Mouse (Mus musculus) limb, embryonic 14.5 days (tissue): ENCODE results near the gene Prodh2. TPM values are rescaled to one million over a fixed set of nuclear protein-coding genes. Genes with fewer than 3 reads are reported as not detected.
A peak's percentile ranks its signal among the peaks of the same experiment; 100 is the strongest.

Experiments used
- ATAC-seq: fragments of 200-750 bp; cut with Nextera tagmentation; 2 replicates; pipeline ENCODE4 v1.8.0; 2017; ENCODE audit warnings: low read depth, moderate number of reproducible peaks, moderate TSS enrichment; ENCODE audit not compliant: low FRiP score
- DNase-seq: peaks from one replicate; pipeline ENCODE4 v3.0.0-alpha.2; 2015; ENCODE audit warnings: low spot score
- H3K27ac ChIP-seq: fragments of 300-500 bp; sonication (generic); replicated peaks from 2 replicates; pipeline ENCODE4 v1.5.1; 2014; ENCODE audit warnings: low read depth, mild to moderate bottlenecking, low read length, moderate library complexity, mixed read lengths
- H3K27me3 ChIP-seq: fragments of 300-500 bp; sonication (generic); 2 replicates; pipeline ENCODE4 v1.6.1; 2014; ENCODE audit warnings: low read length, mixed read lengths; ENCODE audit not compliant: control insufficient read depth, insufficient read depth
- H3K36me3 ChIP-seq: fragments of 300-500 bp; sonication (generic); 2 replicates; pipeline ENCODE4 v1.6.1; 2014; ENCODE audit warnings: mild to moderate bottlenecking, low read length, moderate library complexity, mixed read lengths; ENCODE audit not compliant: control insufficient read depth, insufficient read depth
- H3K4me1 ChIP-seq: fragments of 300-500 bp; sonication (generic); 2 replicates; pipeline ENCODE4 v1.6.1; 2014; ENCODE audit warnings: antibody characterized with exemption, low read length, mixed read lengths; ENCODE audit not compliant: control insufficient read depth, insufficient read depth
- H3K4me2 ChIP-seq: fragments of 300-500 bp; sonication (generic); replicated peaks from 2 replicates; pipeline ENCODE4 v1.6.1; 2014; ENCODE audit warnings: low read depth, mild to moderate bottlenecking, low read length, moderate library complexity; ENCODE audit not compliant: severe bottlenecking
- H3K4me3 ChIP-seq: fragments of 300-500 bp; sonication (generic); replicated peaks from 2 replicates; pipeline ENCODE4 v1.5.1; 2014; ENCODE audit warnings: low read length
- H3K9ac ChIP-seq: fragments of 300-500 bp; sonication (generic); 2 replicates; pipeline ENCODE4 v1.6.1; 2014; ENCODE audit warnings: mild to moderate bottlenecking, low read depth, low read length, moderate library complexity; ENCODE audit not compliant: severe bottlenecking
- H3K9me3 ChIP-seq: fragments of 300-500 bp; sonication (generic); 2 replicates; pipeline ENCODE4 v1.6.1; 2016; ENCODE audit warnings: low read length; ENCODE audit not compliant: control insufficient read depth
- POLR2A ChIP-seq: fragments of 200-500 bp; IDR thresholded peaks from 2 replicates; pipeline ENCODE4 v1.8.0; 2012; ENCODE audit warnings: inconsistent platforms, mild to moderate bottlenecking, moderate library complexity, borderline replicate concordance; ENCODE audit not compliant: insufficient read depth, insufficient read length; ENCODE audit errors: extremely low read depth
- whole genome bisulfite sequencing: fragments of 180-500 bp; shearing (Covaris S2); extraction: QIAGEN DNeasy Blood & Tissue Kit; methylation state at CpG from one replicate; pipeline ENCODE4 v1.1.7; 2014; 5-methylcytosine and 5-hydroxymethylcytosine counted together
- polyA plus RNA-seq, 2 experiments: library from polyadenylated mRNA; depleted of rRNA in 1 of 2; stranded (reverse) in 1 of 2; unstranded in 1 of 2; fragments of >200 nt; fragmentation: Nextera tagmentation in 1 of 2; extraction: Ambion mirVana in 1 of 2; gene quantifications; 2 replicates each; pipeline versions ENCODE4 v1.2.1 to v1.2.3; 2012 to 2014

Prodh2 gene
- polyA plus RNA-seq, 2 experiments: 0.11 TPM; not detected in 1

DNA sequence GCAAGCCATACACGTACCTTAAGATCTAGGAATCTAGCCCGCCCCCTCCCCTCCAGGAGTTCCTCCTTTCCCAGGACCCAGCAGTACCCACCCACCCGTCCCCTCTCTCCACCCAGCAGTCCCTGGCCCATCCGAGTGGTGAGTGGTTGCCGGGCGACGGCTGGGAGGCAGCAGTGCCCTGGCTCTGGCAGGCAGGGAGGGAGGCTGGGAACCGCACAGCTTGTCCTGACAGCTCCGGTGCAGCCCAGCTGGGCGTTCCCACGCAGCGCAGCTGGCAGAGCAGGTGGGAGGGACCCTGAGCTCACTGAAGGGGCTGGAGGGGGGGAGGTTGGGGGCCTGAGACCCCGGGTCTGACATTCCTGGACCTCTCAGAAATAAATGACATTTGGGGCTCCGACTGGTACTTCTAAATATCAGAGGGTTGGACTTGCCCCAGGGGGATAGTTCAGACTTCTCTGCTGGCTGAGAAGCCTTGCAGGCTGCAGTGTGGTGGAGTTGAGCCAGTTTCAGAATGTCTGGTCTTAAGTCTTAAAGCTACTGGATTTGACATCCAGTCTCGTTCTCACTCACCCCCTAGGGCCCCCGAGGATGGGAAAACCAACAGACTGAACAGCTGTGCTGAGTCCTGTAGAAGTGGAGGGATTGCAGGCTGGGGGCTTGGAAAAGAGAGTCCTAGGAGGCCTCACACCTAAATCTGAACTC is 35.6 kb upstream of the Prodh2 start, which contains the start of the genes Kirrel2 and Nphs1:
Kirrel2 (minus strand) TSS at position 62 of the 702 bp plus-strand sequence.
Nphs1 (plus strand) TSS at position 687 of the 702 bp plus-strand sequence.
- H3K4me3 ChIP-seq: peak within 1 kb of the TSS; percentile 1; the same call in 1 of the 2 replicates
- no peak within 1 kb of the TSS for H3K9ac ChIP-seq
- H3K27me3 ChIP-seq: peaks cover 96% of the 10 kb centered on the region
- peak within 1 kb of the TSS; percentile 21 for H3K4me2 ChIP-seq
- H3K9me3 ChIP-seq: peaks cover 6% of the 10 kb centered on the region; the same call in 1 of the 2 replicates
- ATAC-seq (peak; percentile 60; the same call in 1 of the 2 replicates), DNase-seq (peak; percentile 22)
- TF ChIP-seq POLR2A: no peak
- 0 out of 2 replicates have a peak, but pooled peaks cover 4% of the 10 kb centered on the region for H3K4me1 ChIP-seq
- no peak within 1 kb of the TSS for H3K27ac ChIP-seq
- H3K36me3 ChIP-seq: no peaks in the 10 kb centered on the region
- 1% methylated on average over 16 of the region's 16 CpGs for WGBS

DNA sequence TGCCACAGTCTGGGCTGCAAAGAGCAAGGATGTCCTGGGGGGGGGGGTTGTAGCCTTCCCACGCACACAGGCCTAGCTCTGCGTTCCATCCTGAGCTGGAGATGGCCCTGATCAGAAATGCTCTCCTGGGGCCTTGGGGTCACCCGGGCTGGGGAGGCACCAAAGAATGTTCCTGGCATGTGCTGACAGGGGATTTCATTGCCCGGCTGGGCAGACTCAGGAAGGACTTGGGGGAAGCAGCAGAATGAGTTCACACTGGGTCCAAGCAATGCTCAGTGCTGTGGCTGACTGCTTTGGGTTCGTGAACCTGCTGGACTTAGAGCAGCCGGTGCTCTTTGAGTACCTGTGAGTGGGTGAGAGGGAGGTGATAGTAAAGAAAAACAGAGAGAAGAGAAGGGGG is 33.9 kb upstream of the Prodh2 start:
- H3K9me3 ChIP-seq: peaks cover 6% of the 10 kb centered on the region; the same call in 1 of the 2 replicates
- no peak overlapping the region for H3K4me2 ChIP-seq
- H3K4me1 ChIP-seq: 0 out of 2 replicates have a peak, but pooled peaks cover 4% of the 10 kb centered on the region
- no peak for ATAC-seq
- H3K27ac ChIP-seq: no peak overlapping the region
- DNase-seq: no peak
- peaks cover 90% of the 10 kb centered on the region for H3K27me3 ChIP-seq
- H3K4me3 ChIP-seq: no peak overlapping the region
- 40% methylated on average over 6 of the region's 6 CpGs for WGBS
- H3K36me3 ChIP-seq: no peaks in the 10 kb centered on the region
- no peak overlapping the region for H3K9ac ChIP-seq
- TF ChIP-seq POLR2A: no peak

DNA sequence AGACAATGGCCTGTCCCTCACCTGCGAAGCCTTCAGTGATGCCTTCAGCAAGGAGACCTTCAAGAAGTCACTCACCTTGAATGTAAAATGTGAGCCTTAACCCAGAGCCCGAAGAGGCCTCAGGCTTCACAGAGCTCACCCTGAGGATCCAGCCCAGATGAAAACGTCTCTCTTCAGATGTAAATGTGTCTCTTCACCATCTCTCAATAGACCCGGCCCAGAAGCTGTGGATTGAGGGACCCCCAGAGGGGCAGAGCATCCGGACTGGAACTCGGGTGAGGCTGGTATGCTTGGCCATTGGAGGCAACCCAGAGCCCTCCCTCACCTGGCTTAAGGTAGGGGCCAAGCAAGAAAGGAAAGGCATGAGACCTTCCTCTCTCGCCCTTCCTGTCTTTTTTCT is 29.9 kb upstream of the Prodh2 start:
- ATAC-seq: no peak
- 24% methylated on average over 7 of the region's 7 CpGs for WGBS
- Histone ChIP-seq H3K4me3 (no peak overlapping the region), H3K4me2 (no peak overlapping the region), H3K9me3 (no peaks in the 10 kb centered on the region), H3K9ac (no peak overlapping the region), H3K36me3 (no peaks in the 10 kb centered on the region), H3K4me1 (no peaks in the 10 kb centered on the region), H3K27me3 (peaks cover 87% of the 10 kb centered on the region), H3K27ac (no peak overlapping the region)
- no peak for TF ChIP-seq POLR2A
- no peak for DNase-seq

DNA sequence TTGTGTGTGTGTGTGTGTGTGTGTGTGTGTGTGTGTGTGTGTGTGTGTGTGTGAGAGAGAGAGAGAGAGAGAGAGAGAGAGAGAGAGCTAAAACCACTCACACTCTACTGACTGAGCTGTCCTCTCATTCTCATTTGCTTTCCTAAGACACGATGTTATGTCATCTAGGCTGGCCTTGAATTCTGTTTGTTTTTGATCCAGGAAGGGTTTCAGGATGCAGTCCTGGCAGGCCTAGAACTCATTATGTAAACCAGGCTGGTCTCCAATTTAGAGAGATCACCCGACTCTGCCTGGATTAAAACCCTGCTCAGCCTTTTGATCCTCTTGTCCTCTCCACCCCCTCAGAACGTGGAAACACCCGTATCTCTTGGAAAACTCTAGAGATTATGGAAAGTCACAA is 29.4 kb upstream of the Prodh2 start:
- H3K4me3 ChIP-seq: no peak overlapping the region
- no peaks in the 10 kb centered on the region for H3K4me1 ChIP-seq
- H3K9me3 ChIP-seq: no peaks in the 10 kb centered on the region
- 24% methylated on average over 4 of the region's 4 CpGs for WGBS
- H3K27me3 ChIP-seq: peaks cover 85% of the 10 kb centered on the region
- no peaks in the 10 kb centered on the region for H3K36me3 ChIP-seq
- ATAC-seq (no peak), DNase-seq (no peak)
- no peak overlapping the region for H3K4me2 ChIP-seq
- no peak overlapping the region for H3K9ac ChIP-seq
- TF ChIP-seq POLR2A: no peak
- H3K27ac ChIP-seq: no peak overlapping the region

DNA sequence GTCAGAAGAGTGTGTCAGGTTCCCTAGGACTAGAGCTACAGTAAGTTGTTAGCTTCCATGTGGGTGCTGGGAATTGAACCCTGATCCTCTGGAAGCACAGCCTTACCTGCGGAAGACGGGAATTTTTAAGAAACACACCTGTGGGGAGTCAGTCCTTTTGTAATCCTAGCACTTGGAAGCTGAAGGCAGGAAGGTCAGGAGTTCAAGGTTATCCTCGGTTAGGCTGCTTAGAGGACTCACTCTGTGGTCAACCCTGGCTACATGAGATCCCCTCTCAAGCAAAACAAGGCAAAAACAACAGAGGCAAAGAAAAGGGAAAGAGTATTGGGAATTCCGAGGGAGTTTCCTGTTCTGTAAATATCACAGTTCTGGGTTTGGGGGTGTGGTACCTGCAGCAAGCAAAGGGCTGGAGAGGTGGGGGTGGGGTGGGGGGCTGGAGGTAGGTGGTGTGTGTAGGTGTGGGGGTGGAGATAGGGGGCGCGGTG is 28.6 kb upstream of the Prodh2 start:
- no peak for DNase-seq
- no peak overlapping the region for H3K4me2 ChIP-seq
- 12% methylated on average over 6 of the region's 6 CpGs for WGBS
- H3K27ac ChIP-seq: no peak overlapping the region
- no peak overlapping the region for H3K4me3 ChIP-seq
- TF ChIP-seq POLR2A: no peak
- H3K4me1 ChIP-seq: no peaks in the 10 kb centered on the region
- no peaks in the 10 kb centered on the region for H3K36me3 ChIP-seq
- H3K27me3 ChIP-seq: peaks cover 78% of the 10 kb centered on the region
- no peak overlapping the region for H3K9ac ChIP-seq
- no peak for ATAC-seq
- H3K9me3 ChIP-seq: no peaks in the 10 kb centered on the region
